Mouse (Mus musculus): ENCODE measurements around the gene Sf1. TPM values are rescaled to one million over a fixed set of nuclear protein-coding genes. Genes with fewer than 3 reads are reported as not detected.

The Sf1 gene
- polyA plus RNA-seq, 1 experiment: 220 TPM

GRCm38 (mm10) chr19:6377327-6378040, 14.0 kb downstream of the Sf1 start:
- TF ChIP-seq POLR2A (IDR thresholded peaks at IDR 0.05; ENCODE audit: borderline replicate concordance, extremely low read depth, insufficient read depth, insufficient read length, poor library complexity, severe bottlenecking): no peak
- no peak for TF ChIP-seq CTCF (IDR thresholded peaks at IDR 0.05; ENCODE audit: borderline replicate concordance, extremely low read depth, insufficient read depth, insufficient read length)
- DNase-seq (ENCODE audit: low read depth): peak; percentile 31

- DNase-seq (ENCODE audit: low read depth): no peak
- TF ChIP-seq CTCF (IDR thresholded peaks at IDR 0.05; ENCODE audit: borderline replicate concordance, extremely low read depth, insufficient read depth, insufficient read length) (no peak), POLR2A (IDR thresholded peaks at IDR 0.05; ENCODE audit: borderline replicate concordance, extremely low read depth, insufficient read depth, insufficient read length, poor library complexity, severe bottlenecking) (no peak)
Measured at GRCm38 (mm10) chr19:6380411-6381166, 17.1 kb downstream of the Sf1 start.

- TF ChIP-seq POLR2A (IDR thresholded peaks at IDR 0.05; ENCODE audit: borderline replicate concordance, extremely low read depth, insufficient read depth, insufficient read length, poor library complexity, severe bottlenecking): no peak
- DNase-seq (ENCODE audit: low read depth): no peak
Measured at GRCm38 (mm10) chr19:6381238-6381637, 17.7 kb downstream of the Sf1 start.

- TF ChIP-seq CTCF (IDR thresholded peaks at IDR 0.05; ENCODE audit: borderline replicate concordance, extremely low read depth, insufficient read depth, insufficient read length) (no peak), POLR2A (IDR thresholded peaks at IDR 0.05; ENCODE audit: borderline replicate concordance, extremely low read depth, insufficient read depth, insufficient read length, poor library complexity, severe bottlenecking) (no peak)
- no peak for DNase-seq (ENCODE audit: low read depth)
Measured at GRCm38 (mm10) chr19:6382323-6382924, 18.9 kb downstream of the Sf1 start.

GRCm38 (mm10) chr19:6383470-6383869, 20.0 kb downstream of the Sf1 start:
- no peak for DNase-seq (ENCODE audit: low read depth)
- no peak for TF ChIP-seq POLR2A (IDR thresholded peaks at IDR 0.05; ENCODE audit: borderline replicate concordance, extremely low read depth, insufficient read depth, insufficient read length, poor library complexity, severe bottlenecking)
- TF ChIP-seq CTCF (IDR thresholded peaks at IDR 0.05; ENCODE audit: borderline replicate concordance, extremely low read depth, insufficient read depth, insufficient read length): no peak

- peak; percentile 31 for DNase-seq (ENCODE audit: low read depth)
Measured at GRCm38 (mm10) chr19:6384128-6384527, 20.6 kb downstream of the Sf1 start, which contains the start of gene Pygm. Gene Pygm (plus strand): TSS chr19:6384399.

GRCm38 (mm10) chr19:6384954-6385353, 21.5 kb downstream of the Sf1 start:
- TF ChIP-seq CTCF (IDR thresholded peaks at IDR 0.05; ENCODE audit: borderline replicate concordance, extremely low read depth, insufficient read depth, insufficient read length) (no peak), POLR2A (IDR thresholded peaks at IDR 0.05; ENCODE audit: borderline replicate concordance, extremely low read depth, insufficient read depth, insufficient read length, poor library complexity, severe bottlenecking) (no peak)
- DNase-seq (ENCODE audit: low read depth): no peak

More at GRCm38 (mm10) chr19:6384128-6384527, 20.6 kb downstream of the Sf1 start, which contains the start of gene Pygm:
- no peak for TF ChIP-seq POLR2A (IDR thresholded peaks at IDR 0.05; ENCODE audit: borderline replicate concordance, extremely low read depth, insufficient read depth, insufficient read length, poor library complexity, severe bottlenecking)
- no peak for TF ChIP-seq CTCF (IDR thresholded peaks at IDR 0.05; ENCODE audit: borderline replicate concordance, extremely low read depth, insufficient read depth, insufficient read length)

GRCm38 (mm10) chr19:6385419-6385818, 21.9 kb downstream of the Sf1 start:
- no peak for TF ChIP-seq POLR2A (IDR thresholded peaks at IDR 0.05; ENCODE audit: borderline replicate concordance, extremely low read depth, insufficient read depth, insufficient read length, poor library complexity, severe bottlenecking)
- DNase-seq (ENCODE audit: low read depth): no peak

GRCm38 (mm10) chr19:6385821-6386220, 22.3 kb downstream of the Sf1 start:
- TF ChIP-seq POLR2A (IDR thresholded peaks at IDR 0.05; ENCODE audit: borderline replicate concordance, extremely low read depth, insufficient read depth, insufficient read length, poor library complexity, severe bottlenecking) (no peak), CTCF (IDR thresholded peaks at IDR 0.05; ENCODE audit: borderline replicate concordance, extremely low read depth, insufficient read depth, insufficient read length) (no peak)

GRCm38 (mm10) chr19:6386234-6386633, 22.7 kb downstream of the Sf1 start:
- no peak for TF ChIP-seq POLR2A (IDR thresholded peaks at IDR 0.05; ENCODE audit: borderline replicate concordance, extremely low read depth, insufficient read depth, insufficient read length, poor library complexity, severe bottlenecking)
- no peak for TF ChIP-seq CTCF (IDR thresholded peaks at IDR 0.05; ENCODE audit: borderline replicate concordance, extremely low read depth, insufficient read depth, insufficient read length)
- no peak for DNase-seq (ENCODE audit: low read depth)

More at GRCm38 (mm10) chr19:6385821-6386220, 22.3 kb downstream of the Sf1 start:
- no peak for DNase-seq (ENCODE audit: low read depth)

- no peak for DNase-seq (ENCODE audit: low read depth)
- TF ChIP-seq POLR2A (IDR thresholded peaks at IDR 0.05; ENCODE audit: borderline replicate concordance, extremely low read depth, insufficient read depth, insufficient read length, poor library complexity, severe bottlenecking) (no peak), CTCF (IDR thresholded peaks at IDR 0.05; ENCODE audit: borderline replicate concordance, extremely low read depth, insufficient read depth, insufficient read length) (no peak)
Measured at GRCm38 (mm10) chr19:6388006-6388405, 24.5 kb downstream of the Sf1 start.
